Mouse (Mus musculus) brain, embryonic 18.5 days (tissue): Measurements from ENCODE around the gene Khk.

Source experiments
- DNase-seq: peaks from one replicate; pipeline ENCODE4 v3.0.0-alpha.2; 2012; ENCODE audit warnings: low read depth, low spot score

Gene Khk

DNA sequence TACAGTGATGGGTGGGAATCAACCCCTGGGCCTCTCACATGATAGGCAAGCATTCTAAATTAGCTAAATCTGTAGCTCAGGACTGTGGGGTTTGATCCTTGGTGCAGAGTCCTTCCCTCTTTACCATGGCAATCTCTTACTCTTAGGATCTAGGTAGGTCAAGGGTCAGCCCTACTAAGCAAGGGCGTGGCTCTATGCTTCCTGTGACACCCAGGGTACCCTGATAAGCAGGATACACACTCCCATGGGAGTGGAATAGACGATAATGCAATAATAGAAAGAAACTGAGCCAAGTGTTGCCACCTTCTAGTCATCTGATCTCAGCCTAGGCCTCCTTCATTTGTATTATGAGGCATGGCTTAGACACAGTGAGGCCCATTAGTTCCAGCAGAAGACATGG, 48.2 kb downstream of the Khk start:
- DNase-seq: no peak

DNA sequence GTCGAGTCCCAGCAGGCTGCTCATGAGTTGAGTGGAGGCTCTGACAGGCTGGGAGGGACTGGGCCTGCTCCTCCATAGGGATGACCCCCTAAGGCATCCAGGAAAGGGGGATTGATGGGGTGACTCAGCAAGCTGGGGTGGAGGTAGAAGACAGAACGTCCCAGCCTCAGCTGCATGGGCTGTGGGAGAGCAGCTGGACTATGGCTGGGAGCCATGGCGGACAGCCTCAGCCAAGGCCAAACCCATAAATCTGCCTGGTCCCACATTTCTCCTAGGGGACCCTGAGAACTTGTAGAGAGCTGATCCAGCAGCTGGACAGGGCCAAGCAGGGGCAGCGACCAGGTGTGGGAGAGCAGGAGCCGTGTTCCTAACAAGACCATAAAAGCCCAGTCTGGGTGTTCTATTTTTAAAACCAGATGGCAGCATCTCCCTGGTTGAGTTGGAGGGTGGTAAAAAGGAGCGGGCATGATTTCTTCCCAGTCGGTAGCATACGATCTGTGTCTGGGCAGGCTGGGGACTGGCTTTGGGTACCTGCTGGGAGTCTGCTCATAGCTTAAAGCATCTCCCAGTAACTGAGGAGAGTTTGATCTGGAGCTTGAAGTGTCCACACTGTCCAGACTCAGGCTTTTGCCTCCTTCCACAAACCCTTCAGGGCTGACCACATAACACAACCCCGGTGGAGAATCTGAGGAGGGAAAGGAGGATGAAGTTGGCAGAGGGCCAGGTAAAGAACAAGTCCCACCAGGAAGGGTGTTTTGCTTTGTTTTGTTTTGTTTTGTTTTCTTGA, 53.8 kb downstream of the Khk start:
- DNase-seq: no peak
